Mouse (Mus musculus): Measurements from ENCODE around the gene Pif1. TPM values are rescaled to one million over a fixed set of nuclear protein-coding genes. Genes with fewer than 3 reads are reported as not detected.
A peak's percentile ranks its signal among the peaks of the same experiment; 100 is the strongest.

Pif1 gene
- polyA plus RNA-seq, 1 experiment from 2014 or later = 3.2 TPM

GRCm38 (mm10) chr9:65622826-65623225 is 35.9 kb downstream of the Pif1 start:
- no peak overlapping the region for H3K9ac ChIP-seq (ENCODE audit: low read depth, low read length)
- no peaks in the 10 kb centered on the region for H3K4me1 ChIP-seq (ENCODE audit: control insufficient read depth, insufficient read depth, low read depth, low read length)
- H3K36me3 ChIP-seq (ENCODE audit: control insufficient read depth, insufficient read depth, low read length) = no peaks in the 10 kb centered on the region
- WGBS = 92% methylated on average over 5 of the region's 5 CpGs
- no peaks in the 10 kb centered on the region for H3K9me3 ChIP-seq (ENCODE audit: control insufficient read depth, low read length)
- H3K4me2 ChIP-seq (ENCODE audit: low read length) = no peak overlapping the region
- no peak overlapping the region for H3K4me3 ChIP-seq (ENCODE audit: low read length)
- H3K27ac ChIP-seq (ENCODE audit: low read depth, low read length) = no peak overlapping the region
- H3K27me3 ChIP-seq (replicated peaks; ENCODE audit: control insufficient read depth, insufficient read depth, low read length) = 0 out of 2 replicates have a peak, but pooled peaks cover 5% of the 10 kb centered on the region
- ATAC-seq = no peak

DNA sequence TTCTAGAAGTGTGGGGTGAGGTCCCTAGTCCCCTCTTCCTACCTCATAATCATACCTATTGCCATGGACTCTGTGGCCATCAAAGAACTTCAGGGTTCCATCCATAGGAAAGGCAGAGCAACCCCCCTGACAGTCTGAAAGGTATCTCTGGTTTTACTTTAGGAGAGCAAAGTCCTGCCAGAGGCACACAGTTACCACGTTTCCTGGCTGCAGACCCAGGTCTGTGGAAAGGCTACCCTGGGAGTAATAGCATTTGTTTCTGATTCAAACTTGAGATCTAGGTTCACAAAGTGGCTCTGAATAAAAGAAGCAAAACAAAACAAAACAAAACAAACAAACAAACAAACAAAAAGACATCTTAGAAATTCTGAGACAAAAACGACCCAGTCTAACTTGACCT is 37.3 kb downstream of the Pif1 start:
- Histone ChIP-seq H3K27me3 (replicated peaks; ENCODE audit: control insufficient read depth, insufficient read depth, low read length) (peaks cover 11% of the 10 kb centered on the region), H3K4me3 (ENCODE audit: low read length) (no peak overlapping the region), H3K36me3 (ENCODE audit: control insufficient read depth, insufficient read depth, low read length) (no peaks in the 10 kb centered on the region), H3K4me1 (ENCODE audit: control insufficient read depth, insufficient read depth, low read depth, low read length) (peaks cover 5% of the 10 kb centered on the region), H3K4me2 (ENCODE audit: low read length) (no peak overlapping the region), H3K27ac (ENCODE audit: low read depth, low read length) (no peak overlapping the region), H3K9me3 (ENCODE audit: control insufficient read depth, low read length) (no peaks in the 10 kb centered on the region), H3K9ac (ENCODE audit: low read depth, low read length) (no peak overlapping the region)
- 76% methylated on average over 2 of the region's 2 CpGs for WGBS
- ATAC-seq = no peak

DNA sequence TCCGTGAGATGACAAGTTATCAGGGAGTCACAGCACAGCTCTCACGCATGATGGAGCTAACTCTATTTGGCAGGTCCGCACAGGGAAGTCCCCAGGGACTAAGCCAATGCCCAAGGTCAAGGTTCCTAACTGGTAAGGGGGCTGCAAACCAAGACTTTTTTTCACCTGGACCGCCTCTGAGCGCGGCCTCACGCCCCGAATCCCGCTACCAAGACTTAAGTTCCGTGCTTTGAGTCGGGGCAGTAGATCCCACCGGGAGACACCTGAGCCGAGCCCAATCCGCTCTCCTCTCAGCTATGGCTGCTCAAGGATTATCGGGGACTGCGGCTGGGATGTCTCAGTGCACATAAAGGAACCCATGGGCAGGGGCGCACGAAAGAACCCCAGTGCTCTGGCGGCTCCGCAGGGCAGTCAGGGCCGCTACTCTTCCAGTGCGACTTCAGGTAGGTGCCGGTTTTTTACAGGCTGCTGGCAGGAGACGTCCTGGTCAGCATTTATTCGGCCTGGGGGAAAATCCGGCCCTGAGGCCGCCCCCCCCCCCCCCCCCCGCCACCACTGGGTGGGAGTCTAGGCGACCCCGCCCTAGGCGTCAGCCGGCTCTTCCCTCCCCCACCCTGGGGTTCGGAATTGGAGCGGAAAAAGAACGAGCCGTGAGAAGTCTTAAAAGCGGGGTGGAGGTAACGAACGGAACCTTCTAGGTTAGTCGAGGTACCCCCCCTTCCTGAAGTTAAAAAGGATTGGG is 42.2 kb downstream of the Pif1 start, which contains the start of gene Rbpms2:
Gene Rbpms2, plus strand, starts transcription at position 624 of the 742 bp plus-strand sequence.
- Histone ChIP-seq H3K4me1 (ENCODE audit: control insufficient read depth, insufficient read depth, low read depth, low read length) (peaks cover 13% of the 10 kb centered on the region), H3K27ac (ENCODE audit: low read depth, low read length) (peak within 1 kb of the TSS; percentile 5; the same call in 1 of the 2 replicates), H3K27me3 (replicated peaks; ENCODE audit: control insufficient read depth, insufficient read depth, low read length) (peaks cover 18% of the 10 kb centered on the region), H3K4me2 (ENCODE audit: low read length) (peak within 1 kb of the TSS; percentile 97), H3K9ac (ENCODE audit: low read depth, low read length) (peak within 1 kb of the TSS; percentile 67), H3K36me3 (ENCODE audit: control insufficient read depth, insufficient read depth, low read length) (no peaks in the 10 kb centered on the region), H3K4me3 (ENCODE audit: low read length) (peak within 1 kb of the TSS; percentile 69), H3K9me3 (ENCODE audit: control insufficient read depth, low read length) (no peaks in the 10 kb centered on the region)
- no peak for ATAC-seq
- under 1% methylated on average over 33 of the region's 40 CpGs for WGBS

- Histone ChIP-seq H3K4me2 (ENCODE audit: low read length) (peak overlapping the region; percentile 97), H3K4me1 (ENCODE audit: control insufficient read depth, insufficient read depth, low read depth, low read length) (peaks cover 13% of the 10 kb centered on the region), H3K9me3 (ENCODE audit: control insufficient read depth, low read length) (no peaks in the 10 kb centered on the region), H3K27me3 (replicated peaks; ENCODE audit: control insufficient read depth, insufficient read depth, low read length) (peaks cover 18% of the 10 kb centered on the region), H3K4me3 (ENCODE audit: low read length) (peak overlapping the region; percentile 69), H3K36me3 (ENCODE audit: control insufficient read depth, insufficient read depth, low read length) (no peaks in the 10 kb centered on the region), H3K9ac (ENCODE audit: low read depth, low read length) (peak overlapping the region; percentile 67), H3K27ac (ENCODE audit: low read depth, low read length) (peak overlapping the region; percentile 5; the same call in 1 of the 2 replicates)
- 2% methylated on average over 45 of the region's 83 CpGs for WGBS
- peak; percentile 91 for ATAC-seq
These were observed 43.0 kb downstream of the Pif1 start for GRCm38 (mm10) chr9:65629767-65630630.

DNA sequence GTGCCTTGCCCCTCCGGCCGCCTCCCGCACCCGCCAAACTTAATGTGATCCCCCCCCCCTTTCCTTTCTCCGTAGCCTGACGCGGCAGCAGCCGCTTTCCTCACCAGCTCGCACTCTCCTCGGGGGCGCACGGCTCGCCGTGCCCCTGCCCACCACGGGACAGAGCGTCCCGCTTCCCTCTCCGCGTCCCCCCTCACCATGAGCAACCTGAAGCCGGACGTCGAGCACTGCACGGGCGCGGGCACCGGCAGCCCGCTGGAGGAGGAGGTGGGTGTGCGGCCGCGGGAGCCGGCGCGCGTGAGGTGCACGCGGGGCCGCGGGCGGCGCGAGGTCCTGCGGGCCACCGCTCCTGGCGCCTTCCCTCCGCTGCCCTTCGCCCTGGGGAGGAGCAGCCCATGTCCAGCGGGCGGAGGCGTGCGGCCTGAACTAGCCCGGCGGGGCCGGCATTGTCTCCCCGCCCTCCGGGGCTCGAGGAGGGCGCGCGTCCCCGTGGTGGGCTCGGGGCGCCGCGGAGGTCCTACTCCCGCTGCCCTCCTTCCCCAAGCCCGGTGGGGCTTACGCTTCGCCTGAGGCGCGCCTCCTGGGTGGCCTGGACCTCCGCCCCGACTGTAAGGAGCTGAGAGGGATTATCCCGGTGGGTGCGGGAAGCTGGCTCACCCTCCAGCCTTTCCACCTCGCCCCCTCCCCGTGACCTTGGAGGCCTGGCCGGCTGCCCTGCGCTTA is 43.8 kb downstream of the Pif1 start:
- ATAC-seq = peak; percentile 82
- Histone ChIP-seq H3K27ac (ENCODE audit: low read depth, low read length) (no peak overlapping the region), H3K9me3 (ENCODE audit: control insufficient read depth, low read length) (no peaks in the 10 kb centered on the region), H3K36me3 (ENCODE audit: control insufficient read depth, insufficient read depth, low read length) (no peaks in the 10 kb centered on the region), H3K9ac (ENCODE audit: low read depth, low read length) (peak overlapping the region; percentile 67), H3K4me1 (ENCODE audit: control insufficient read depth, insufficient read depth, low read depth, low read length) (peaks cover 13% of the 10 kb centered on the region), H3K4me2 (ENCODE audit: low read length) (peak overlapping the region; percentile 97), H3K27me3 (replicated peaks; ENCODE audit: control insufficient read depth, insufficient read depth, low read length) (peaks cover 18% of the 10 kb centered on the region), H3K4me3 (ENCODE audit: low read length) (peak overlapping the region; percentile 69)
- under 1% methylated on average over 55 of the region's 78 CpGs for WGBS

DNA sequence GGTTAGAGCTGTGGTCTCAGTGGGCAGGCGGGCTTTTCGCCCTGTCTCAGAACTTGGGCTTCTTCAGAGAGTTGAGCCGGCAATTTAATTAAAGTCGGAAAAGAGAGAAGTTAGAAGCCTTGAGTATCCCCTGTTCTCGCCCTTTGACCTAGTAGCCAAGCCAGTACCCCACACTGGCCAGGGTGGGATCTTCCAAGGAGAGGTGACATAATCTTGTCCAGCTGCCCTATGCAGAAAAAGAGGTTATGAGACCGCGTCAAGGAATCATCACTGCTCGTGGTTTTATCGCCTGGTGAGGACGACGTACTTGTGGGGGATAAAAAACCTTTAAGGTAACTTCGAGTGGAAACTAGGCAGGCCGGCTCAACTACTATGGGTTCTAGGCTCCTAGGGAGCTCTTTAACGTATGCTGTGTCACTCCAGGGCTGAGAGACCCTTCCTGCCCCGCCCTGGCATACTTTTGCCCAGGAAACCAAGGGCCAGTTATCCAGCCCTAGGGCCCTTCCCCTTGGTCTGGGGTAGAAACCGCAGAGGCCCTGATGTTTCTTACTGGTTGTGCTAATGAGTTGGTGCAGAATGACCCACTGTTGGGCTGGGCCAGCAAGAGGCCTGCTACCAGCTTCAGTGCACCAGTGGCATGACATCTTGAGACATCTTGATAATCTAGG is 44.5 kb downstream of the Pif1 start:
- H3K4me1 ChIP-seq (ENCODE audit: control insufficient read depth, insufficient read depth, low read depth, low read length) = peaks cover 13% of the 10 kb centered on the region
- no peaks in the 10 kb centered on the region for H3K9me3 ChIP-seq (ENCODE audit: control insufficient read depth, low read length)
- 25% methylated on average over 16 of the region's 16 CpGs for WGBS
- H3K4me2 ChIP-seq (ENCODE audit: low read length) = peak overlapping the region; percentile 97
- H3K27me3 ChIP-seq (replicated peaks; ENCODE audit: control insufficient read depth, insufficient read depth, low read length) = peaks cover 18% of the 10 kb centered on the region
- ATAC-seq = no peak
- no peaks in the 10 kb centered on the region for H3K36me3 ChIP-seq (ENCODE audit: control insufficient read depth, insufficient read depth, low read length)
- H3K4me3 ChIP-seq (ENCODE audit: low read length) = peak overlapping the region; percentile 69
- H3K9ac ChIP-seq (ENCODE audit: low read depth, low read length) = peak overlapping the region; percentile 67
- H3K27ac ChIP-seq (ENCODE audit: low read depth, low read length) = no peak overlapping the region

GRCm38 (mm10) chr9:65635766-65636165 is 48.8 kb downstream of the Pif1 start:
- WGBS = 67% methylated on average over 1 of the region's 1 CpGs
- no peak overlapping the region for H3K27ac ChIP-seq (ENCODE audit: low read depth, low read length)
- H3K9ac ChIP-seq (ENCODE audit: low read depth, low read length) = no peak overlapping the region
- peaks cover 3% of the 10 kb centered on the region; the same call in 1 of the 2 replicates for H3K4me1 ChIP-seq (ENCODE audit: control insufficient read depth, insufficient read depth, low read depth, low read length)
- ATAC-seq = no peak
- H3K36me3 ChIP-seq (ENCODE audit: control insufficient read depth, insufficient read depth, low read length) = no peaks in the 10 kb centered on the region
- H3K9me3 ChIP-seq (ENCODE audit: control insufficient read depth, low read length) = no peaks in the 10 kb centered on the region
- H3K4me3 ChIP-seq (ENCODE audit: low read length) = no peak overlapping the region
- H3K4me2 ChIP-seq (ENCODE audit: low read length) = no peak overlapping the region
- peaks cover 2% of the 10 kb centered on the region; the same call in 1 of the 2 replicates for H3K27me3 ChIP-seq (replicated peaks; ENCODE audit: control insufficient read depth, insufficient read depth, low read length)

DNA sequence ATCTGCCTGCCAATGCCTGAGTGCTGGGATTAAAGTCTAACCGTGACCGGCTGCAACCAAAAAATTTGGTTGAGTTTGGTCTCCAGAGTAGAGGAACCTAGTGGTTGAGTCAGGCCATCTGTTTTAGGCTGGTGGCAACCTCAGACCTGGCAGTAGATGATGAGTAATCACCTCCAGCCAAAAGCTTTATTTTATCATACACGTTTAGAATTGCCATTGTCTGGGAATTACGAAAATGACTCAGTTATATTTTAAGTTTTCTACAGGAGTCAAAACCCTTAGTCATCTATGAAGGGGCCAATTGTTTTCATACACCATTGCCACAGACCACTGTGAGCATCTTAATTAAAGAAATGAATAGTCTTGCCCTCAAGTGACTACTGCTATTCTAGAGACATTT is 50.0 kb downstream of the Pif1 start:
- Histone ChIP-seq H3K27ac (ENCODE audit: low read depth, low read length) (no peak overlapping the region), H3K4me2 (ENCODE audit: low read length) (no peak overlapping the region), H3K9ac (ENCODE audit: low read depth, low read length) (no peak overlapping the region), H3K4me1 (ENCODE audit: control insufficient read depth, insufficient read depth, low read depth, low read length) (no peaks in the 10 kb centered on the region), H3K4me3 (ENCODE audit: low read length) (no peak overlapping the region), H3K36me3 (ENCODE audit: control insufficient read depth, insufficient read depth, low read length) (no peaks in the 10 kb centered on the region), H3K27me3 (replicated peaks; ENCODE audit: control insufficient read depth, insufficient read depth, low read length) (no peaks in the 10 kb centered on the region), H3K9me3 (ENCODE audit: control insufficient read depth, low read length) (no peaks in the 10 kb centered on the region)
- WGBS = 89% methylated on average over 4 of the region's 4 CpGs
- ATAC-seq = no peak

Measured in hindbrain, embryonic 16.5 days (tissue).